Mouse (Mus musculus) v-Abl transformed pro-B cells (cell line): ENCODE data around the gene Tmem259.

ENCODE experiments used
- in situ Hi-C, 2 experiments: fragments of 400-800 bp; cut with MboI; formaldehyde crosslinking; loops; one replicate each; pipeline ENCODE4 v1.15.1; 2025; ENCODE audit not compliant: unreplicated experiment in 2 of 2

The Tmem259 gene

DNA sequence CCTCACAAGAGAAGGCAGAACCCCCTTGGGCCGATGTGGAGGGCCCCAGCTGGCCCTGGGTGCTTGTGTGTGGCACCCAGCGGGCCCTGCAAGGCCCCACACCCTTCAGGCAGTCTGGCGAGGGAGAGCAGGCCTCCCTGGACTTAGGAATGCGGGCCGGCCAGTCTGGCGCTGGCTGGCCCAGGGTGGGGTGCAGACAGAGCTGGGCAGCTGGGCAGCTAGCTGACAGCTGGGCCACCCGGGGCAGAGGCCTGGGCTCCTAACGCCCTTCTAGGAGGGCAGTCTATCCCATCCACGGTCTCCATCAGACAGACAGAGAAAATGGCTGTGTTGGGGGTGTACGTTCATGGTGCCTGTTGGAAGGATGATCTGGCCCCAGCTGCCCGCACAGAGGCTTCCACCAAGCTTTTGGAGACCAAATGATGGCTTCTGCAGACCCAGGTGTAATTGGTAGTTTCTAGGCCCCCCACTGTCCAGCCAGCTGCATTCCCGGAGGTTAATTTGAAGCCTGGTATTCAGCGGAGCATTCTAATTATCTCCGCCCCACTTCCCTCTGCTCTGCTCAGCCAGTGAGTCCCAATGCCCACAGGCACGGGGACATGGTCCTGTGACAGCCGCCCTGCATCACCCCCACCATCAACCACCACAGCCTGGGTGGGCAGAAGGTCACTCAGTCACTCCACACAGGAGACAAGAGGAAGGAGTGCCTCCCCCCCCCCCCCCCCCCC lies 38.5 kb downstream of the Tmem259 start:
- in situ Hi-C loops, result no loop called here

DNA sequence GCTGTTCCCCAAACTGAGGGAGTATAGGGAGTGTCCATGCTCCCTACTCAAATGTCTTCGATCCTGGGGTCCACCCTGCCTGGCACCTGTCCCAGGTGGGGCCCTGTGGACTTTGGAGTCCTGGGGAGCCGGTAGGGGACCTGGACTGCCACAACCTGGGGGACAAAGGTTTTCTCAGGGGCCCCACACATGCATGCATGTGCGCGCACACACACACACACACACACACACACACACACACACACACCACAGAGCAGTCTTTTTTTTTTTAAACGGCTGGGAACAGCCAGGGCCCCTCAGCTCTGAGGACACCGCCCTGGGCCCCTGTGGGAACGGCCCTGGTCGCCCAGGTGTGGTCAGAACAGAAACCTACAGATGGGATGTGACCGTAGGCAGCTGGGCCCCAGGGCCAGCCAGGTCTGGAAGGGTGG lies 40.6 kb downstream of the Tmem259 start:
- in situ Hi-C loops, result no loop called here

DNA sequence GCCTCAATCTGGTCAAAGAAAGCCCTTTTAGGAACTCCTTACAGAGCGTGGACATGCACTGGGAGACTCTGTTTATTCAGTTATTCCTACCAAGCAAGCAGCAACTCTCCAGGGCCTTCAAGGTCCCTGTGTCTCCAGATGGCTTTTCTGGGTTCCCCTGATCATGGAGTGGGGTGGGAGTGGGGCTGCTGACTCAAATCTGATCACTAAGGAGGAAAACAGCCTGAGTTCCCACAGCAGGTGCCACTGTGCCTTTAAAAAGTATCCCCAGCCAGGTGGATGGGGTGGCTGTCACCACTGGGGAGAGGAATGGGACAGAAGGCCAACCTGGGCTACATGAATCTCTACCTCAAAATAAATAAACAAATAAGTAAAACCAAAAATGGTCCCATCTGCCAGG lies 41.1 kb downstream of the Tmem259 start:
- in situ Hi-C loops, result no loop called here

DNA sequence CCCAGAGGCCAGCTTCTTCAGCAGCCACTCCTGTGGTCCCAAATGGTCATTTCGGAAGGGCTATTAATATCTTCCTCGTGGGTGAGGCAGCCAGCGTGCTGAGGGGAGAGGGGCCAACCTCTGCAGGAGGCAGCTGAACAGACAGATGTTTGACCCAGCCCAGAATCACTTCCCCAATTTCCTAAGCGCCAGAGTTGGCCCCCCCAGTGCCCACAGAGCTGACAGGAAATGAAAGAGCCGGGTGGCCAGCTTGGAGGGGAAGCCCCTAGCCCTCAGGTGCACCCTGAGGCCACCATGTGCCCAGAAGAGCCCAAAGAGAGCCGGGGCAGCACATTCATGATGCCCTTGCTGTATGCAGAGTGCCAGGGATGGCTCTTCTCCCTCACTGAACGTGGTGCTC lies 43.4 kb downstream of the Tmem259 start:
- in situ Hi-C loops, result no loop called here

DNA sequence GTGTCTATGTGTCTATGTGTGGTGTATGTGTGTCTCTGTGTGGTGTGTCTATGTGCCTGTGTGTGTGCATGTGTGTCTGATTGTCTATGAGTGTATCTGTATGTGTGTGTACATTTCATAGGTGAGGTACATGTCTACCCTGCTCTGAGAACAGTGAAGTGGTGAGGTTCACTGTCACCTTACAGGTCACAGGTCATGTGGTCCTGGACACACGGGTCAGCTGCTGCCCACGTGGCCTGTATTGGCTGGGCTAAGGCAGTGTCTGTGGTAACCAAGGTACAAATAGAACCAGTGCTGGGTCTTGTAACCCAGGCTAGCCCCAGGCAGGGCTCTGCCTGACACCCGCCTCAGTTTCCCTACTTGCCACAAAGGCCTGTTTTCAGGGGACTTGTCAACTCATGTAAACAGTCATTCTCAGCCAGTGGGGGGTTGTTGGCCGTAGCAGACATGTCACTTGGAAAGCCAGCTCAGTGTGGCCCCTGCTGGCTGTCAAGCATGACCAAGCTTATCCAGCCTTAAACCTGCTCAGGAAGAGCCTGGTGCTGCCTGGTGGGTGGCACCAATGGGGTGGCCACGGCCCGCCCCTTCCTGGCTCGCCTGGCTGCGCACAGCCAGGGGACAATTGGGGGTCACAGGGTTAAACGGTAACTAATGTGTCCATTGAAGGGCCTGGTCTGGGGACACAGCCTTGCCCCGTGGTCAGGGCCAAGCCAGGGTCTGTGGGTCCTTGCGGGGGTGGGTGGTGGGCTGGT lies 46.2 kb downstream of the Tmem259 start:
- in situ Hi-C loops, result no loop called here

DNA sequence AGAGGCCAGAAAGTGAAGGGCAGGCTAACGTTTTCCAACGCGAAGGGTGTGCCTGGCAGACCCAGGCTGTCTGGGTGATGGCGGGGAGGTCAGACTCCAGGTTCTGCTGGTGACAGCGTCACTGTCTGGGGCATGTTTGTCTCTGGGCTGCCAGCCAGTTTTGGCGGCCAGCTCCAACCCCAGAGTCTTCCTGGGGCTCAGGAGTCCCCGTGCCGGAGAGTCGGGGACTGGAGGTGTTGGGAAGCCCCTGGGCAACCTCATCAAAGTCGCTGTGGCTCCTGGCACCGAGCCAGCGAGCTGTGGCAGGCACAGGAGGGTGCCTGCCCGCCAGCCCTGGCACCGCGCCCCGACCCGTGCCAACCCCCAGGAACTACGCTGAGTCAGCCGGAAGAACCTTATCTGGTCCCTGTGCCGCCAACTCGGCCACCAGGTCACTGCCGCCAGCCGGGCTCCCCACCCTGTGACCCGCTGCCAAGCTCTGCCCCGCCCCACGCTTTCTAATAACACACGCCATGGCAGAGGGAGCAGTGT lies 47.2 kb downstream of the Tmem259 start:
- in situ Hi-C loops, result no loop called here

DNA sequence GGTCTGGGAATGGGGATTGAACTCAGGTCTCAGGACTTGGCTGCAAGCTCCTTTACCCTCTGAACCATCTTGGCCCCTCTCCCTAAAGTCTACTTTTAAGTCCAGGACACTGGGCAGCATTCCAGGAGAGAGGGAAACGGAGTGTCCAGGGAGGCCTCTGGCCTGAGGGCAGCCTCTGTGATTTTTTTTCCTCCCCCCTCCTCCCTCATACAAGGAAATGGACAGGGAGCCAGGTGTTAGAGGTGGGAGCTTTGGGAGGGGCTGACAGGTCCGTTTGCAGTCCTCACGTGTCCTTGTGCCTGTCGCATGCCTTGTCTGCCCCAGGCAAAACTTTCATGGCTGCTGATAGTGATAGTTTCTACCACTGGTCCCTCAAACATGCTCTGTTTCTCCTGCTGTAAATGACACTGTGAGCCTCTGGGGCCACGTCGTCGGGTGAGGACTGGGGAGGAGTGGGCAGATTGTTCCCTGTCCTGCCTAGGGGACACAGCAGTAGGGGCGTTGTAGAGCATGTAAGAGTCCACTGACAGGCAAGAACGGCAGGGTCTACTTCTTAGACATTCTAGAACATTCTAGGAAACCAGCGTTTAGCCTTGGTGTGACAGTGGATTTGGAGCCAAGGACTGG lies 47.7 kb downstream of the Tmem259 start:
- in situ Hi-C loops, result no loop called here

DNA sequence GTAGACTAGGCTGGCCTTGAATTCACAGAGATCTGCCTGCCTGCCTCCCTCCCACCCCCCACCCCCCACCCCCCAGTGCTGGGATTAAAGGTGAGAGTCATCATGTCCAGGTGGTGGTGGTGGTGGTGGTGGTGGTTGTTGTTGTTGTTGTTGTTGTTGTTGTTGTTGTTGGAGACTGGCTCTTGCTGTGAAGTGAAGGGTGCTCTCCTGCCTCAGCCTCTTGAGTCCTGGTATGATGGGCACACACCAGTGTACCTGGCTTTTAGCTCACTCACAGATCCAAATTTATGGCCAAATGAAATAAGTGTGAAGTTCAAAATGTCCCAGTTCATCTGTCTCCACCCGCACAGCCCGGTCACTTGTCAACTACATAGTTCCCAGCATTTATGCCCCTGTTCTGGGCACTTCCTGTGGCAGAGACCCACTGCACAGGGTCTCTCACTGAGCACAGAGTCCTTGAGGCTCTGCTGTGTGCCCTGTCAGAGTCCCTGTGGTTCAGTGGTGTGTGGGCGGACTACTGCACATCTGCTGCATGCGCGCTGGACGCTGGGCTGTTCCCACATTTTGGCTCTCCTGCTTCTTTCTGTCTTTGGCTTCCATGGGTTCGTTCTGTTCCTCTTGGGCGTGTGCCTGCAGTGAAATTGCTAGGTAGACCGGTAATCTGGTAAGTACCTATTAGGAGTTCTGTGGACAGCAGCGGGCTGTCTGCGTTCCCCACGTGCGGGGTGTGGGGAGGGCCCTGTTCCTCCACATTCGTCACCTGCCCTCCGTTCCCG lies 49.1 kb downstream of the Tmem259 start:
- in situ Hi-C loops, result no loop called here

DNA sequence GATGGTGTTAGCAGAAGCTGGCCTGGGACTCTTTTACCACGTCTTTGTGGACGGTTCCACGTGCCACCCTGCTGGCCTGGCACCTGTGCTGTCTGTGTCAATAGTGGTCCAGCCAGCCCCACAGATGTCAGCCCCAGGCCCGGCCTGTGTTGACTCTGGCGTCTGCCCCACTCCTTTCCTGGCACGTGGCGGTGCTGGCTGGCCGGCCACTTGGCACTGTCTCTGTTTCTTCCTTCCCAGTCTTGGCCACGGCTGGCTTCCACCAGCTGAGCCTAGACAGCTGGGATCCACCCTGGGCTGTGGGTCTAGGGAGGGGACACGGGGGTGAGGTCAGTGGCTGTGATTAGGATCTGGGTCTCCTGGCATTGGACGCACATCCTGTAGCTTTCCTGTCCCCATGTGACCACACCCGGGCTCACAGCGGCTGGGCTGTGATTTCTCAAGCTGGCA lies 49.8 kb downstream of the Tmem259 start:
- in situ Hi-C loops, result no loop called here

DNA sequence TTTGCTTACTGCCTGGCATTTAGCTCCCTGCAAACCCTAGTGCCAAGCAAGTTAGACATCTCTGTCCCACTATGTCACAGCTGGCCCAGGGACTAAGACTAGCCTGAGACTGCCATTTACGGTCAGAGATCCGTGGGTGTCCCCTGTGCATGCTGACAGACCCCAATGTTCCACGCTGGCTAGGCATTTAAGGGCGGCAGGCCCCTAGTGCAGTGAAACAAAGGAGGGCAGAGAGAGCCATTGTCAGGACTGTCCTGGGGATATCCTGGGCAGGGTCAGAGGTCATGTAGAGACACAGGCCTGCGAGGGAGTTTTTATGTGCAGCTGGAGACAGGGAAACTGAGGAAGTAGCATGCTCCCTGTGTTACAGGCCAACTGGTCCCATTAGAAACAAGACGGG lies 50.3 kb downstream of the Tmem259 start:
- in situ Hi-C loops, result no loop called here

DNA sequence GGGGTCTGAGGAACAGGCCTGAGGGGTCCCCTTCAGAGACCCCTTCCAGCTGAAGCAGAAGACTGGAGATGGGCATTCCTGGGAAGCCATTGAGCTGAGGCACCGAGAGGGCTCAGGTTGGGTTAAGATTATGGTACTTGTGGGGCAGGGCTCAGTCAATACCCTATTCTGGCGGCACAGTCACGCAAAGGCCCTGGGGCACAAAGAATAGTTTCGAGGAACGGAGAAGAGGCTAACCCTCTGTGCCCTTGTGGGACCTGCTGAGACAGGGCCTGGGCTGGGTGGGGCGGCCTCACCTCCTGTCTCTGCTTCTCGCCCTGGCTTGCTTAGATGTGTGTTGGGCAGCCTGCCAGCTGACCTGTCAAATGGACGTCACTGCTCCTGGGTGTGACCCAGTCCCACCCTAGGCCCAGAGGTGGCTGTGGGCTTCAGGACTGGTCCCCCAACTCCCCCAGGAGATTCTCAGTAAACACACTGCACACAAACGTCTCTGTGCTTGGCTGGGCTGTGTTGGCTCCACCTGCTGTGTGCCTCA lies 50.9 kb downstream of the Tmem259 start:
- in situ Hi-C loops, result no loop called here

DNA sequence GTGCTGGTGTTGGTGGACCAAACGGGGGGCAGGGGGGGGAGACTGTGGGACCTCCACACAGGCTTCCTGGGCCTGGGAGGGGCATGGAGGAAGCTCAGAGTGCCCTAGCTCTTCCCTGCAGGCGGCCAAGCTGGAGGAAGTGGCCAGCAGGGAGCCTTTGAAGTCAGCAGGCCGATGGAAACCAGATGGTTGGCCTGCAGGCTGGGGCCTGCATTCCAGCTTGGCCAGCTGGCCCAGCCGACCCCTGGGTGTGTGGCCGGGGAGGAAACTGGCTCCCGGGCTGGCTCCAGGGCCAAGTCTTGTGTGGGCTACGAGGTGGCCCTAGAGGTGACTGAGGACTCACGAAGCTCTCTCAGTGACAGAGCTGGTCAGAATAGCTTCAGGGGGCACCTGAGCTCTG lies 51.4 kb downstream of the Tmem259 start:
- in situ Hi-C loops, result no loop called here

DNA sequence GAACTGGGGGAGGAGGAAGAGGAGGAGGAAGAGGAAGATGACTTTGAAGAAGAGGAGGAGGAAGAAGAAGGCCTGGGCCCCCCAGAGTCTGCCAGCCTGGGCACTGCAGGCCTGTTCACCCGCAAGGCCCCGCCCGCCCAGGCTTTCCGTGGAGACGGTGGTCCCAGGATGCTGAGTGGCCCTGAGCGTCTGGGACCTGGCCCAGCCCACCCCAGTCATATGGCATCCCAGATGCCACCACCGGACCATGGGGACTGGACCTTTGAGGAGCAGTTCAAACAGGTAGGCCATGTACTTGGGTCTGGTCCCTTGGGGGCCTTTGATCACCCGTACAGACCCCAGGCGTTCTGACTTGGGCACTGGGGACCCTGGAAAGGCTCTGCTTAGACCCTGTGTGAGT lies 52.3 kb downstream of the Tmem259 start:
- in situ Hi-C loops, result no loop called here

DNA sequence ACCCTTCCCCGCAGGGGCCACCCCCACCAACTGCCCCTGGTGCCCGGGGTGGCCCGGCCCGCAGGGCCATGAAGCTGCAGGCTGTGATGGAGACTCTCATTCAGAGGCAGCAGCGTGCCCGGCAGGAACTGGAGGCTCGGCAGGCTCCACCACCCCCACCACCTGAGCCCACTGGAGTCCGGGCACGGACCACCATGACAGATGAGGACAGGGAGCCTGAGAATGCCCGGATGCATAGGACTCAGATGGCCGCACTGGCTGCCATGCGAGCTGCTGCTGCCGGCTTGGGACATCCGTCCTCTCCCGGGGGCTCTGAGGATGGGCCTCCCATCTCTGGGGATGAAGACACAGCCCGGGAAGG lies 53.3 kb downstream of the Tmem259 start:
- in situ Hi-C loops, result no loop called here

DNA sequence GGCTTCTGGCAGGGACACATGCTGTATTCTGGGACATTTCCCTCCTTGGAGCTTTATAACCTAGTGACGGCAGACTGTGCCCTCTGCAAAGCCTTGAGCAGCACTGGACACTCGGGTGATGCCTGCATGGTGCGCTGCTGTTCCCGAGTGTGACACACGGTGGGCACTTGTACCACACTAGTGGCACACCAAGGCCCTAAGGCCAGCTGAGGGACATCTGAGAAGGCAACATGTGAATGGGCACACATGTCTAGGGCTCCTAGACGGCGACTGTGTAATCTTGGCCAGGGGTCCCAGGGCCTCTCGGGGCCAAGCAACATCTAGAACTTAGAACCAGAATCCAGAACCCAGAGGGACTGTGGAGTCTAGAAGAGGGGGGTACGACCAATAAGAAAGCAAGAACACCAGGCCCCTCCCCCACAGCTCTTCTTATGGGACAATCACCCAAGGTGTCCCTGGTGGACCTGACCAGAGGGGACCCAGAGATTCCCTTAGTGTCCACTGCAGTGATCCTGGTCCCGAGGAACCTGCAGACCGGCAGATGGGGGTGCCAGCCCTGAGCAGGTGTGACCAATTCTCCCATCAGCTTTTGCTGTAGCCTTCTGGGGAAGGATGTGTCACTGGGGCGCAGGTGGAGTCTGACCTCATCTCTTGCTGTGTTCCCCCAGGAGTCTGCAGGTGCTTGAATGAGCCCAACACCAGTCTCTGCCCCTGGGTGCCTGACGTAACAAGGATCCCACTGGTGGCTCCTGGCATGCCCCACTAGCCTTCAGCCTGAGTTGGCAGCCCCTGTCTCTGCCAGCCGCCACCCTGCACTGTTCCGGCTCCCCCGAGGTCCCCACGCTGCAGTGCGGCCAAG lies 53.9 kb downstream of the Tmem259 start:
- in situ Hi-C loops, result no loop called here

DNA sequence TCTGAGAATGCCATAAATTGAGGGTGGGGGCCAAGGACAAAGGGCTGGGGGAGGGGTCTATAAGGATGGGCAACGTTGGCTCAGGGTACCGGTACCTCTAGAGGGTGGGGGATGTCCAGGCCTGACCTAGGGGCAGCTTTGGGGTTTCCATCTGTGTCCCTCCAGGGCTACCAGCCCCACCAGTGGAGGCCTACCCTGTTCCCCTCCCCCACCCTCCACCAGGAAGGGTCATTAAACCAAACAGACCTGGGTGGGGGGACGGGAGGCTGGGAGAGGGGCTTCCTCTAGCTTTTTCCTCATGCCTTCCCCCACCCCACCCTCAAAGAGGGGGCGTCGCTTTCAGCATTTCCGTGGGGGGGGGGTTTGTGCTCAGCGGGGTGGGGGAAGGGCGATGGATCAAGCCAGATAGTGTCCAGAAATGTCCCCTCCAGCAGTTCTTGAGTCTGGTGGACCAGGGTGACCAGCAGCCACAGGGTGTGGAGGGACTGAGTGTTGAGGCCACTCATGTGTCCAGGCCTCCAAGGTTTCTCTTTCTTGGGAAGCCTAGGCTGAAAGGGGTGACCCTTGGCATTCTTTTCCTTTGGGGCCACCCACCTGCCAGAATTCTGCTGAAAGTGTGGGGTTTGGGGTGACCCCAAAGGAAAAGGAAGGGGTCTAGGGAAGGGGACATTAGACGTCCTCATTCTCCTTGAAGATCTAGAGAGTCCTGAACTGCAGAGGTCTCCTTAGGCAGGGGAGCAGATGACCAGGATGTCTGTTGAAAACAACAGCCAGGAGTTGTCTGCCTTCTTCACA lies 55.0 kb downstream of the Tmem259 start:
- in situ Hi-C loops, result no loop called here

DNA sequence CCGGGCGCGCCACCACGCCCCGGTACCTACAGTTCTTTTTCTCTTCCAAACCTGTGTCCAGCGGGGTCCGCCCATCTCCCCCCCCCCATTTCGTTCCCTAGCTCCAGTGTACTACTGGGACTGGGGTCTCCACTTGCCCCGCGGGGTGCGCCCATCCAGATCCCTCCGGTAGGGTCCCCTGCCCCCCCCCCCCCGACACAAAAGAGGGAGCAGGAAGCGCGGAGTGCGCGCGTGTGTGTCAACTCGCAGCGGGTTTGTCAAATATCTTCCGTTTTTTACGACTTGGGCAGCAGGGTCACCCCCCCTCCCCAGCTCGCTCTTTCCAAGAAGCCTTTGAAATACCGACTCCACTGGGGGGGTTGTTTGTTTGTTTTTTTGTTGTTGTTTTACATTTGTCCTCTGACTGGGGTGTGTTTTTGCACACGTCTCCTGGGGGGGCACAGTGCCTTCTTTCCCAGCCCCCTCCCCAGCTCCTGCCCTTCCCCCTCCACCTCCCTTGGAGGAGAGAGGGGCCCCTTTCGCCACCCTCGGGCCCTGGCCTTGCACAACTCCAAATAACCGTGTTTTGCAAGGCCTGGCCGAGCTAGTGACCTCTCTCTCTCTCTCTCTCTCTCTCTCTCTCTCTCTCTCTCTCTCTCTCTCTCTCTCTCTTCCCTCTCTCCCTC lies 56.0 kb downstream of the Tmem259 start:
- in situ Hi-C loops, result no loop called here

DNA sequence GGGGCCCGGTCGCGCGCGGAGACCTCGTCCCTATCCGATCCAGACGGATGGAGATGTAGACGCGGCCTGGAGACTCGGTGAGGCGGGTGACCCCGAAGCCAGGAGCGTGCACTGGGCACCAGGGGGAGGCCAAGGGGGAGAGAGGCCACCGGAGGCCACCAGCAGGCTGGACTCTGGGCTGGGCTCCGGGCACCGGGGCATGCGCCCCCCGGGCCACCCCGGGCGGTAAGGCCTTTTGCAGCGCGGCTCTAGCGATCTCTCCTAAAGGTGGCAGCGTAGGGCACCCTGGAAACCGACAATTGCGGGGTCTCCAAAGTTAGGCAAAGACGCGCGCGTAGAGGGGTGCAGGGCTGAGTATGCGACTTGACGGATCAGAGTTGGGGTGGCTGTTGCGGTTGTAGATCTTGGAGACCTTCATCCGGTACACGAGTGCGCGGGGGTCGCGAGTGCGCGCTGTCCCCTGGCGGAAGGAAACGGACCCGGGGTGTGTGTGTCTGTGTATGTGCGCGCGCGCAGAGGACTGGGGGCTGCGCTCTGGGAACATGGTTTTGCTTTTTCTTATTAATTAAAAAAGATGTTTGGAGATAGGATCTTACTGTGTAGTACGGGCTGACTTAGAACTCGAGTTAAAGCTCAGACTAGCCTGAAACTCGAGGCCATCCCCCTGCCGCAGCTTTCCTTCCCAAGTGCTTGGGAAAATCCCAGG lies 56.7 kb downstream of the Tmem259 start:
- in situ Hi-C loops, result no loop called here
